Mouse (Mus musculus) stomach, postnatal 0 days (tissue): ENCODE data around the gene Fam122c.

Experiments
- CTCF ChIP-seq: IDR thresholded peaks from 2 replicates; pipeline ENCODE4 v1.5.1; 2016; ENCODE audit warnings: antibody characterized with exemption, low read depth, mild to moderate bottlenecking, moderate library complexity
- EP300 ChIP-seq: optimal IDR thresholded peaks from 2 replicates; pipeline ENCODE3; 2016; ENCODE audit warnings: antibody characterized with exemption

- peak; percentile 71 for TF ChIP-seq CTCF
- TF ChIP-seq EP300 = no peak
Observed at GRCm38 (mm10) chrX:53233689-53234088, 39.5 kb upstream of the Fam122c start.
